ENCODE assay signal across 8 mouse cellular contexts in the genomic region with DNA sequence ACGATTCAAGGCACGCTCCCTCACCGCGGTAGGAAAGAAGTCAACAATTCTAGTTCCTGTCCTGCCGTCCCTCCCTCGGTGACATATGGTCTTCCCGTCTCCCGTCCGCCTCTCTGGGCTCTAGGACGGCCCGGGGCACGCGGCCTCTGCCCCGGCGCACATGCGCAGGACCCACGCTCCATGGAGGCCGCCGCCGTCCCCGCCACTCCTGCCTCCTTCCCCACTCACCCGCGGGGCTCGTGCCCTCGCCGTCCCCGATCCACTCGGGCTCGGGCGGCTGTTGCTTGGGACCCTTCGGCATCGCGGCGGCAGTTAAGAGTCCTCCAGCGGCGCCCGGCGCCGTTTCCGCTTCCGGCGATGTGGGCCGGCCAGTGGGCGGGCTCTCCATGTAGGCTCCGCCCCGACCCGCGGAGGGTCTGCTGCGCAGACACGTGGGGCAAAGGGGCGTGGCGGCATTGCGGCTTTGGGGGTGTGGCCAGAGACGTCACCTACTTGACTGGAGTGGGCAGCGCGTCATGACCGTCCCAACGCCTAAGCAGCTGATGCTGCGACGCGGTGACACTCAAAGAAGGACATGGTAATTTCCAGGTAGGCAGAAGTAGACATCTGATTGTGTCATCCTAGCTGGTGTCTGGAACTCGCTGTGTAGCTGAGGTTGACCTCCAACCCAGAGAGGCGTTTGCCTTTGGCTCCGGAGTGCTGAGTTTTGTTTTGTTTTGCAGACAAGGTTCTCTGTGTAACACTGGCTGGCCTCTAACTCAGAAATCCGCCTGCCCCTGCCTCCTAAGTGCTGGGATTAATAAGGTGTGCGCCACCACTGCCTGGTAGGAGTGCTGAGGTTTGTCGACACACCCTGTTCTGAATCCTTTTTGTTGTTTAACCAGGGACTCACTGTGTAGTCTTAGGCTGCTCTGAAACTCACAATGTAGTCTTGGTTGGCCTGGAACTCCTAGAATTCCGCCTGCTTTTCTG. TPM values are rescaled to one million over a fixed set of nuclear protein-coding genes. Genes with fewer than 3 reads are reported as not detected.
DNase-seq lines count a peak whose midpoint lies in the region; ATAC-seq lines count a peak whose summit lies in the region.

A gene (minus strand): TSS at position 344 of the 972 bp plus-strand sequence.

- DNase-seq in adipocyte (ENCODE audit: low spot score) = peak; percentile 98
- DNase-seq in embryo, embryonic 10 days (ENCODE audit: low spot score) = peak; percentile 99
- DNase-seq in gastrocnemius, postnatal 10 days = peak; percentile 99
- peak; percentile 99 for DNase-seq in induced T-regulatory cell, adult 2 months (ENCODE audit: low read depth)
- DNase-seq in left cerebral cortex, adult 9 months (ENCODE audit: low spot score in 2 of 2) = peak; percentile 95 to 99
- peak; percentile 98 for DNase-seq in right cerebral cortex, postnatal 14 days
- DNase-seq in urinary bladder, postnatal 36 days (ENCODE audit: low spot score in 2 of 2) = peak; percentile 98 to 99

- peak; percentile 97 for ATAC-seq in megakaryocyte progenitor cell, adult 5-6 weeks (replicated peaks; ENCODE audit: poor library complexity)

RNA-seq across cellular contexts. Expression of the gene that starts here (rescaled TPM):
- 10 to 100 TPM; 65.7 to 71.6 TPM for total RNA-seq in gastrocnemius, postnatal 10 days (2021)
- 46.1 and 50.1 TPM in 2 replicates for total RNA-seq in megakaryocyte progenitor cell, adult 5-6 weeks (2015)
- 150 and 251 TPM in 2 replicates for total RNA-seq in megakaryocyte progenitor cell, adult 5-6 weeks (2017)

Comparison
In these comparisons a context has a peak if more than half of its experiments do, and no peak if none do; other contexts are left out.
1. Peak in every context shown above with its lines: DNase-seq and ATAC-seq.